Mouse (Mus musculus) heart, postnatal 0 days (tissue): ENCODE measurements around the gene Scn8a.

Source experiments
- CTCF ChIP-seq: IDR thresholded peaks from 2 replicates; pipeline ENCODE4 v1.5.1; 2016; ENCODE audit warnings: antibody characterized with exemption, control low read depth, low read depth
- EP300 ChIP-seq: IDR thresholded peaks from 2 replicates; pipeline ENCODE4 v1.6.1; 2016; ENCODE audit warnings: antibody characterized with exemption, low read depth

GRCm38 (mm10) chr15:100910381-100910841 lies 40.8 kb downstream of the Scn8a start:
- TF ChIP-seq CTCF (no peak), EP300 (no peak)
